Mouse (Mus musculus) WW6 (cell line): ENCODE results near the gene Gstm5.
"Not testable (repeated sequence)": the region's sequence is repeated elsewhere in the genome, so short reads cannot be mapped to it uniquely, and the experiment has no call there.

Source experiments
- DNase-seq: peaks from one replicate; pipeline ENCODE4 v3.0.0-alpha.2; 2013; ENCODE audit warnings: low read depth, low spot score

Gstm5 gene

GRCm38 (mm10) chr3:107895720-107896569 lies at the start of gene Gstm5:
Gstm5 (plus strand) TSS chr3:107895821.
- DNase-seq, result no peak

GRCm38 (mm10) chr3:107846175-107846574 lies 49.4 kb upstream of the Gstm5 start:
- DNase-seq, result no peak

GRCm38 (mm10) chr3:107846835-107847234 lies 48.8 kb upstream of the Gstm5 start:
- DNase-seq, result no peak

GRCm38 (mm10) chr3:107848126-107848525 lies 47.5 kb upstream of the Gstm5 start:
- DNase-seq, result no peak

GRCm38 (mm10) chr3:107849000-107849692 lies 46.5 kb upstream of the Gstm5 start:
- no peak for DNase-seq

- DNase-seq, result no peak
These were observed 46.0 kb upstream of the Gstm5 start for GRCm38 (mm10) chr3:107849693-107850031.

- no peak for DNase-seq
These were observed 45.1 kb upstream of the Gstm5 start for GRCm38 (mm10) chr3:107850418-107851031.

DNA sequence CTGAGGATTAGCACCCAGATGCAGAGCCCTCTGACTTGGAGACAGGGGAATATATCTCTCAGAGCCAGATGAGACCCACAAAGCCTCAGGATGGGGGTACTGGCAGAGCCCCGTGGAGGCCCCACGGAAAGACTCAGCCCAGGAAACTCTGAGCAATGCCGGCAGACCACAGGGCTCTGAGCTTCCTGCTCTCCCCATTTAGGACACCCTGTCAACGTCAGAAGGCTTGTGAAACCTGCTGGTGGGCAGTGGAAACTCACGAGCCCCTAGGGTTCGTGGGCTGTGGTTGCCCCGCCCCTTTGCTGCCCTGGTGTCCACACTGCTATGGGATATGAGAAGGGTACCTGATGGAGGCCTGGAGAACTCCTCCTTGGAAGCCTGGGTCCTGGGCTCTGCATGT lies 42.8 kb upstream of the Gstm5 start:
- no peak for DNase-seq

GRCm38 (mm10) chr3:107853232-107854181 lies 42.1 kb upstream of the Gstm5 start:
- no peak for DNase-seq

DNA sequence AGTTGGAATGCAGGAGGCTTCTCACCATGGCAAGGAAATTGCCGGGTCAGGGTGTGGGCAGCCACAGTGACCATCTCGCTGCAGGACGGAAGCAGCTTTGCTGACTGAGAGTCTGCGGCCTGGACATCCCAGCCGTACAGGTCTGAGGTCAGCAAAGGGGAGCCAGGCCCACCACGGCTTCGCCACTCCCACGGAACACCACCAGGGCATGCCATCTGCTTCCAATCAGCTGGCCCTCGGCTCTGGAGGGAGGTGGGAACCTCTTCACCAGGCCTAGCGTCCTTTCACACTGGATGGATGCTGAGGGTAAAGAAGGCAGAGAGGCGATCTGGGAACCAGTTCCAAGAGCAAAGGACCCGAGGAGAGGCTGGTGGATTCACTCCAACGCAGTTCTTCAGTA lies 40.3 kb upstream of the Gstm5 start:
- DNase-seq, result no peak

DNA sequence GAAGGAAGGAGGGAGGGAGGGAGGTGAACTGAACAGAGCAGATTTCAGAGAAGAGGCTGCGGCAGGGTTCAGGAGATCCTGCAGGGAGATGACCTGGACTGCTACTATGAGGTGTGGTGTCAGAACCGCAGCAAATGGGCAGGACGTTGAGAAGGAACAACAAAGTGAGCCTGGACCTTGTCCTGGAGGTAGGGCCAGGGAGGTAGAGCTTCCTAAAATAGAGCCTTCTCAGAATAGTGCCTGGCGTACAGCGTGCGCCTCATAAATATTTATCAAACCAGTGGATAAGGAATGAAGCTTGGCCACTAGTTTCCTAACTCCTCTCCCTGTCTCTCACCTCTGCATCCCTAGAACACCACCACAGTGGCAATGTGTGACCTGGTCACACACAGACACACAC lies 38.0 kb upstream of the Gstm5 start:
- no peak for DNase-seq

GRCm38 (mm10) chr3:107861483-107861882 lies 34.1 kb upstream of the Gstm5 start:
- not testable (repeated sequence) for DNase-seq

DNA sequence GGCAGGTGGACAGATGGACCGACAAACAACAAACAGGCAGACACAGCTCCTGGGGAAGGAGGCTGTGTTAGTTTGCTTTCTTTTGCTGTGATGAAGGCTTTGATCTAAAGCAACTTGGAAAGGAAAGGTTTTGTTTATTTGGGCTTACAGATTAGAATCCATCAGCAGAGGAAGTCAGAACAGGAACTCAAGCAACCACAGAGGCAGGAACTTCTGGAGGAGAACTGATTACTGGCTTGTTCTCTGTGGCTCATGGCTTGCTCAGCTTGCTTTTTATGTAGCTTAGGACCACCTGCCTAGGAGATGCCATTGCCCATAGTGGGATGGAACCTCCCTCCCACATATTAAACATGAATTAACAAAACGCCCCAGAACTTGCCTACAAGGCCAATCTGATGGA lies 33.1 kb upstream of the Gstm5 start:
- DNase-seq, result no peak

DNA sequence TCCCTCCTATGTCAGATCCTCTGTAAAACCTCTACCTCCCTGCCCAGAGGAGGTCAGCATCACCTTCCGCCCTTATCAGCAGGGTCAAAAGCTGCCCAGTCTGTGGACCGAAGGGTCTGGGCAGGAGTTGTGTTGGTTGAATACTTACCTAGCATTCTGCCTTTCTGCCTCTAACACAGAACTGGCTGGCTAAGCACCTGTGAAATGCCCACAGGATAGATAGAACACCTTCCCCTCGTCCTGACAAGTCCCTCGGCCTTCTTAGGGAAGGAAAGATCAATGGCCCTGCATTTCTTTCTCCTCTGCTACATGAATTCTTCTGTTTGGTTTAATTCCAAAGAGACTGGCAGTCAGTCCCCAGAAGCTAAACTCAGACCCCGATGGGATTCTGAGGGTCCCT lies 32.1 kb upstream of the Gstm5 start:
- DNase-seq, result no peak

DNA sequence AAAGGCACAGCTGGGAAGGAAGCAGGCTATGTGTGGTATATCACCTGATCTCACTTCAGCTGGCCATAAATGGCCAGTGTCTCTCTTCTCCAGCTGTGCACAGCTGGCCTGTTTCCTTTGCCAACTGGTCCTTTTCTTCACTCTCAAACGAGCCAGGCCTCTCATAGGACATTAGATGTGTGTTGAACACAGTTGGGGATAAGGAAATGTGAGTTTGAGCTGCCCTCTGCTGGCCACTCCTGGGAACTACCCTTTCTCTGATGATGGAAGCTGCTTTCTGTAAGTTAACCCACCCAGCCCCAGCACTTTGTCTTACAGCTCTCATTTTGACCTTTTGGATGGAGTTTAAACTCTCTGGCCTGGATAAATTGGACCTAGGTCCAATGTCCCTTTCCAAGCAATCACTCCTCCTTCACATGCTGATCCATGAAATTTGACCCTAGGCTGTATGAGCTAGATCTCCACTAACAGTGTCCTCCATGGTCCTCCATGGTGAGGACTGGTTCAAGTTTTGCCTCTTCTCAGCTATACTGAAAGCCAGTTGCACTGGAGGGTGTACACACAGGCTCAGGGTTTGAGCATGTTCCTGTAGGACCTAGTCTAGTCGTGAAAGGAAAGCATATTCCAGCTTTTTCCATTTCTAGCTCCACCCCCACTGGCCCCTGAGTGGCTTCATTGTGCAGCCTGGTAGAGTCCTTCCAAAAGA lies 31.6 kb upstream of the Gstm5 start:
- peak; percentile 50 for DNase-seq

DNA sequence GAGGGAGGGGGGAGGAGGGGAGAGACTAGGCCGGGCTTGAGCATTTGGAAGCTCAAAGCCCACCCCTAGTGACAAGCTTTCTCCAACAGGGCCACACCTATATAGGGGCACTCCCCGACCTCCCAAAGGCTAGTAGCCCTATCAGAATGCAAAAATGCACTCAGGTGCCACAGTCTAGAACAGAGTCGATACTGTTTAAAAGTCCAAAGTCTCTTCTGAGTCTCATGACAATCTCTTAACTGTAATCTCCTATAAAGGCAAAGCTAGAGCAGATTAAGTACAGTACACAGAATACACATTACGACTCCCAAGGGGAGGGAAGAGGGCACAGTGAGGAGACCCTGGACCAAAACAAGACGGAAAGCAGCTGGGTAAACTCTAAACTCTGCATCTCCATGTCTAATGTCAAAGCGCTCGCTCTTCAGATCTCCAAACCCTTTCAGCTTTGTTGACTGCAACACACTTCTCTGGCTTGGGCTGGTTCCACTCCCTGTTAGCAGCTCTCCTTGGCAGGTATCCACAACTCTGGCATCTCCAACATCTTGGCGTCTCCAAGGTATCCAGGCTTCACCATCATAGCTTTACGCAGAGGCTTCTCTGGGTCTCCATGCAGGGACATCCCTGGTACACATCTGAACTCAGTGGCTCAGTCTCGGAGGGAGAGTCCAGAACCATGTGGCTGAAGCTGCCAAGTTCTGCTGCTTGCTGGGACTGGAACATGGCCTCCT lies 30.1 kb upstream of the Gstm5 start:
- no peak for DNase-seq

GRCm38 (mm10) chr3:107867086-107867485 lies 28.5 kb upstream of the Gstm5 start:
- DNase-seq, result peak; percentile 83

DNA sequence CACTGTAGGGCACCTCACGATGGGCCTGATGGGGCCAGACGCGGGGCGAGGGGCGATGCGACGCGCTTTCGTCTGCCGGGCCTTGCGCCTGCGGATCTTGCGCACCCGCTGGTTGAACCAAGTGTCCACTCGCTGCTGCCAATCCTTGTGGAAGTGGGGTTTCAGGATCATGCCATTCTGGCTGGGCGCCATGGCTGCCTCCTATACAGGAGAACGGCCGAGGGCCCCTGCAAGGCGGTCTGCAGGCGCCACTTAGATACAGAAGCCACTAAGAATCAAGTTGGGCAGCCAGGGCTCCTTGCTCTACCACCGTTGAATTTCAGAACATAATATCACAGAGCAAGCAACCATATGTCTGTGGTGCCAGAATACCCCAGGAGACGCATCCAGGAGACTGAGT lies 27.2 kb upstream of the Gstm5 start:
- DNase-seq, result no peak

- DNase-seq, result no peak
These were observed 26.5 kb upstream of the Gstm5 start for GRCm38 (mm10) chr3:107869097-107869496.

- DNase-seq, result no peak
These were observed 25.7 kb upstream of the Gstm5 start for GRCm38 (mm10) chr3:107869925-107870324.
